Mouse (Mus musculus): ENCODE results near the gene Epas1. TPM values are rescaled to one million over a fixed set of nuclear protein-coding genes. Genes with fewer than 3 reads are reported as not detected.

Gene Epas1
- polyA plus RNA-seq, 1 experiment from 2014 or later = 4.0 TPM

GRCm38 (mm10) chr17:86732024-86732423 is 21.5 kb upstream of the Epas1 start:
- Histone ChIP-seq H3K4me3 (replicated peaks) (no peak overlapping the region), H3K27ac (no peak overlapping the region)

GRCm38 (mm10) chr17:86732522-86732921 is 21.0 kb upstream of the Epas1 start:
- Histone ChIP-seq H3K4me1 (replicated peaks) (no peaks in the 10 kb centered on the region), H3K27ac (no peak overlapping the region), H3K9me3 (no peaks in the 10 kb centered on the region), H3K4me3 (replicated peaks) (no peak overlapping the region), H3K9ac (no peak overlapping the region), H3K27me3 (replicated peaks) (no peaks in the 10 kb centered on the region), H3K4me2 (replicated peaks) (peak overlapping the region; percentile 41), H3K36me3 (no peaks in the 10 kb centered on the region)
- whole genome bisulfite sequencing = 83% methylated on average over 1 of the region's 1 CpGs
- peak; percentile 42; the same call in 1 of the 2 replicates for ATAC-seq

More at GRCm38 (mm10) chr17:86732024-86732423, 21.5 kb upstream of the Epas1 start:
- H3K36me3 ChIP-seq = no peaks in the 10 kb centered on the region
- 6% methylated on average over 11 of the region's 11 CpGs for WGBS
- peak; percentile 98 for ATAC-seq
- 0 out of 2 replicates have a peak, but pooled peaks cover under 1% of the 10 kb centered on the region for H3K4me1 ChIP-seq (replicated peaks)
- H3K27me3 ChIP-seq (replicated peaks) = no peaks in the 10 kb centered on the region
- no peaks in the 10 kb centered on the region for H3K9me3 ChIP-seq
- H3K4me2 ChIP-seq (replicated peaks) = peak overlapping the region; percentile 41
- H3K9ac ChIP-seq = no peak overlapping the region

GRCm38 (mm10) chr17:86733644-86734043 is 19.9 kb upstream of the Epas1 start:
- no peaks in the 10 kb centered on the region for H3K36me3 ChIP-seq
- no peak overlapping the region for H3K9ac ChIP-seq
- WGBS = 70% methylated on average over 4 of the region's 4 CpGs
- ATAC-seq = no peak
- H3K4me1 ChIP-seq (replicated peaks) = no peaks in the 10 kb centered on the region
- no peaks in the 10 kb centered on the region for H3K27me3 ChIP-seq (replicated peaks)
- H3K4me3 ChIP-seq (replicated peaks) = no peak overlapping the region
- H3K27ac ChIP-seq = no peak overlapping the region
- no peak overlapping the region for H3K4me2 ChIP-seq (replicated peaks)
- no peaks in the 10 kb centered on the region for H3K9me3 ChIP-seq

GRCm38 (mm10) chr17:86738477-86738876 is 15.0 kb upstream of the Epas1 start:
- Histone ChIP-seq H3K4me1 (replicated peaks) (no peaks in the 10 kb centered on the region), H3K36me3 (no peaks in the 10 kb centered on the region), H3K9me3 (no peaks in the 10 kb centered on the region), H3K27ac (no peak overlapping the region), H3K27me3 (replicated peaks) (no peaks in the 10 kb centered on the region), H3K4me2 (replicated peaks) (no peak overlapping the region), H3K9ac (no peak overlapping the region), H3K4me3 (replicated peaks) (no peak overlapping the region)
- WGBS = 73% methylated on average over 6 of the region's 6 CpGs
- no peak for ATAC-seq

- ATAC-seq = no peak
- Histone ChIP-seq H3K9ac (no peak overlapping the region), H3K4me1 (replicated peaks) (no peaks in the 10 kb centered on the region), H3K27ac (no peak overlapping the region), H3K4me2 (replicated peaks) (no peak overlapping the region), H3K9me3 (no peaks in the 10 kb centered on the region), H3K27me3 (replicated peaks) (no peaks in the 10 kb centered on the region), H3K36me3 (no peaks in the 10 kb centered on the region), H3K4me3 (replicated peaks) (no peak overlapping the region)
- WGBS = 80% methylated on average over 7 of the region's 7 CpGs
Measured at GRCm38 (mm10) chr17:86743351-86743941, 10.1 kb upstream of the Epas1 start.

GRCm38 (mm10) chr17:86744943-86745342 is 8.6 kb upstream of the Epas1 start:
- no peaks in the 10 kb centered on the region for H3K9me3 ChIP-seq
- H3K27ac ChIP-seq = no peak overlapping the region
- no peak overlapping the region for H3K9ac ChIP-seq
- H3K4me3 ChIP-seq (replicated peaks) = no peak overlapping the region
- peak; percentile 40 for ATAC-seq
- 0 out of 2 replicates have a peak overlapping the region, but pooled peaks have one; percentile 6 for H3K4me2 ChIP-seq (replicated peaks)
- no peaks in the 10 kb centered on the region for H3K27me3 ChIP-seq (replicated peaks)
- 43% methylated on average over 6 of the region's 6 CpGs for WGBS
- no peaks in the 10 kb centered on the region for H3K36me3 ChIP-seq
- no peaks in the 10 kb centered on the region for H3K4me1 ChIP-seq (replicated peaks)

GRCm38 (mm10) chr17:86751373-86751871 is 2.1 kb upstream of the Epas1 start:
- Histone ChIP-seq H3K4me3 (replicated peaks) (no peak overlapping the region), H3K27ac (no peak overlapping the region), H3K9me3 (no peaks in the 10 kb centered on the region), H3K4me2 (replicated peaks) (no peak overlapping the region), H3K36me3 (no peaks in the 10 kb centered on the region), H3K27me3 (replicated peaks) (peaks cover 26% of the 10 kb centered on the region), H3K9ac (no peak overlapping the region), H3K4me1 (replicated peaks) (peaks cover 22% of the 10 kb centered on the region)
- ATAC-seq = no peak
- WGBS = 86% methylated on average over 10 of the region's 10 CpGs

GRCm38 (mm10) chr17:86753931-86754805 is 668 bp downstream of the Epas1 start:
- ATAC-seq = peak; percentile 77
- H3K9me3 ChIP-seq = no peaks in the 10 kb centered on the region
- peaks cover 28% of the 10 kb centered on the region for H3K27me3 ChIP-seq (replicated peaks)
- no peak overlapping the region for H3K27ac ChIP-seq
- H3K4me3 ChIP-seq (replicated peaks) = peak overlapping the region; percentile 54
- peak overlapping the region; percentile 53 for H3K9ac ChIP-seq
- H3K4me1 ChIP-seq (replicated peaks) = peaks cover 22% of the 10 kb centered on the region
- peak overlapping the region; percentile 95 for H3K4me2 ChIP-seq (replicated peaks)
- H3K36me3 ChIP-seq = no peaks in the 10 kb centered on the region
- under 1% methylated on average over 55 of the region's 55 CpGs for WGBS

- no peaks in the 10 kb centered on the region for H3K9me3 ChIP-seq
- H3K36me3 ChIP-seq = no peaks in the 10 kb centered on the region
- H3K4me1 ChIP-seq (replicated peaks) = peaks cover 22% of the 10 kb centered on the region
- ATAC-seq = no peak
- peak overlapping the region; percentile 54 for H3K4me3 ChIP-seq (replicated peaks)
- H3K4me2 ChIP-seq (replicated peaks) = peak overlapping the region; percentile 95
- H3K9ac ChIP-seq = peak overlapping the region; percentile 53
- H3K27me3 ChIP-seq (replicated peaks) = peaks cover 28% of the 10 kb centered on the region
- 2% methylated on average over 52 of the region's 52 CpGs for WGBS
- no peak overlapping the region for H3K27ac ChIP-seq
Measured at GRCm38 (mm10) chr17:86754806-86755571, 1.5 kb downstream of the Epas1 start.

- Histone ChIP-seq H3K4me3 (replicated peaks) (peak overlapping the region; percentile 54), H3K27me3 (replicated peaks) (peaks cover 28% of the 10 kb centered on the region), H3K9ac (peak overlapping the region; percentile 53; the same call in 1 of the 2 replicates), H3K4me1 (replicated peaks) (peaks cover 22% of the 10 kb centered on the region), H3K36me3 (no peaks in the 10 kb centered on the region), H3K27ac (no peak overlapping the region), H3K9me3 (no peaks in the 10 kb centered on the region), H3K4me2 (replicated peaks) (peak overlapping the region; percentile 95)
- ATAC-seq = no peak
- WGBS = 30% methylated on average over 11 of the region's 11 CpGs
Measured at GRCm38 (mm10) chr17:86755581-86756195, 2.2 kb downstream of the Epas1 start.

- Histone ChIP-seq H3K27me3 (replicated peaks) (peaks cover 26% of the 10 kb centered on the region), H3K4me3 (replicated peaks) (no peak overlapping the region), H3K4me1 (replicated peaks) (peaks cover 20% of the 10 kb centered on the region), H3K36me3 (no peaks in the 10 kb centered on the region), H3K4me2 (replicated peaks) (no peak overlapping the region), H3K27ac (no peak overlapping the region), H3K9me3 (no peaks in the 10 kb centered on the region), H3K9ac (no peak overlapping the region)
- WGBS = 27% methylated on average over 2 of the region's 2 CpGs
- no peak for ATAC-seq
Measured at GRCm38 (mm10) chr17:86757621-86758020, 4.1 kb downstream of the Epas1 start.
